Mouse (Mus musculus) kidney, adult 2 months (tissue): ENCODE measurements around the gene Lrrc4b. TPM values are rescaled to one million over a fixed set of nuclear protein-coding genes. Genes with fewer than 3 reads are reported as not detected.

Experiments used
- DNase-seq: peaks from one replicate; pipeline ENCODE4 v3.0.0; 2021
- H3K27ac ChIP-seq: fragments of 200-500 bp; 2 replicates; pipeline ENCODE4 v1.5.1; 2012; ENCODE audit warnings: low read depth, low read length, control low read depth, inconsistent platforms; ENCODE audit not compliant: insufficient read depth
- H3K27me3 ChIP-seq: fragments of 200-500 bp; replicated peaks from 2 replicates; pipeline ENCODE4 v1.6.1; 2012; ENCODE audit warnings: mild to moderate bottlenecking, moderate library complexity, low read length, inconsistent platforms; ENCODE audit not compliant: control insufficient read depth, insufficient read depth
- H3K36me3 ChIP-seq: fragments of 200-500 bp; 2 replicates; pipeline ENCODE4 v1.6.1; 2012; ENCODE audit warnings: mild to moderate bottlenecking, moderate library complexity, low read length, inconsistent platforms; ENCODE audit not compliant: control insufficient read depth, insufficient read depth
- H3K4me1 ChIP-seq: fragments of 200-500 bp; 2 replicates; pipeline ENCODE4 v1.6.1; 2011; ENCODE audit warnings: low read length; ENCODE audit not compliant: control insufficient read depth, insufficient read depth
- H3K4me3 ChIP-seq: fragments of 200-500 bp; 2 replicates; pipeline ENCODE4 v1.5.1; 2011; ENCODE audit warnings: mild to moderate bottlenecking, low read depth, low read length, control low read depth; ENCODE audit not compliant: insufficient read depth
- CTCF ChIP-seq: fragments of 200-500 bp; conservative IDR thresholded peaks from 2 replicates; pipeline ENCODE4 v1.5.1; 2011; ENCODE audit warnings: low read depth, mild to moderate bottlenecking, control low read depth, low read length, moderate library complexity, mixed read lengths; ENCODE audit not compliant: insufficient read depth, insufficient read length
- POLR2A ChIP-seq: fragments of 200-500 bp; IDR thresholded peaks from one replicate; pipeline ENCODE4 v1.6.1; 2011; ENCODE audit warnings: low read depth, low read length, control low read depth
- WGBS: fragments of 180-500 bp; shearing (Covaris S2); methylation state at CpG from one replicate; pipeline ENCODE4 v1.1.7; 2018; 5-methylcytosine and 5-hydroxymethylcytosine counted together
- polyA plus RNA-seq: library from polyadenylated mRNA; depleted of rRNA; stranded (reverse); fragments of >200 nt; gene quantifications from 2 replicates; pipeline ENCODE4 v1.2.3, GENCODE M21; 2012

Lrrc4b gene
- polyA plus RNA-seq, 1 experiment: 0.52 TPM

DNA sequence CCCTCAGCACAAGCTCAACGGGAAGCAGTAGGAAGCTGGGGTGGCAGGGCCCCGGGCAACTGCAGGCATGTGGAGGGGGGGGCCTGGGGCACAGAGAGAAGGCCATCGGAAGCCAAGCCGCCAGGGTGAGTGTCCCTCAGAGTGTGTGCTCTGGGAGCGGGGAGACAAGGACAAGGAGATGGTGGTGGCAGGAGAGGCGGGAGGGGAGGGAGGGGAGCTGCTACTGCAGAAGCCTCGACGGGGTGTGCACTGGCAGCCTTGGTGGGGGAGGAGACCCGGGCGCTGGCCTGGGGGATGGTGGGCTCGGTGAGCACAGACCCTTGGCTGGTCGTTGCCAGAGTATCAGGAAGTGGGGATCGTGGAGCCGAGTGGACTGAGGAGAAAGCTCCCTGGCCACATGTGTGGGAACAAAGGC, 13.6 kb downstream of the Lrrc4b start:
- 1% methylated on average over 14 of the region's 14 CpGs for WGBS
- DNase-seq: no peak
- Histone ChIP-seq H3K36me3 (no peaks in the 10 kb centered on the region), H3K27me3 (no peaks in the 10 kb centered on the region), H3K27ac (no peak overlapping the region), H3K4me1 (no peaks in the 10 kb centered on the region), H3K4me3 (no peak overlapping the region)
- TF ChIP-seq POLR2A: no peak
- TF ChIP-seq CTCF: no peak

GRCm38 (mm10) chr7:44443268-44444173, 14.7 kb downstream of the Lrrc4b start:
- DNase-seq: no peak
- H3K4me1 ChIP-seq: no peaks in the 10 kb centered on the region
- no peaks in the 10 kb centered on the region for H3K36me3 ChIP-seq
- H3K27ac ChIP-seq: no peak overlapping the region
- H3K4me3 ChIP-seq: no peak overlapping the region
- TF ChIP-seq CTCF (no peak), POLR2A (no peak)
- 12% methylated on average over 20 of the region's 20 CpGs for WGBS
- no peaks in the 10 kb centered on the region for H3K27me3 ChIP-seq

- WGBS: 14% methylated on average over 29 of the region's 29 CpGs
- no peak for TF ChIP-seq POLR2A
- TF ChIP-seq CTCF: no peak
- no peak overlapping the region for H3K27ac ChIP-seq
- H3K27me3 ChIP-seq: no peaks in the 10 kb centered on the region
- DNase-seq: no peak
- no peaks in the 10 kb centered on the region for H3K4me1 ChIP-seq
- H3K36me3 ChIP-seq: no peaks in the 10 kb centered on the region
- H3K4me3 ChIP-seq: no peak overlapping the region
Measured at GRCm38 (mm10) chr7:44444886-44445527, 16.2 kb downstream of the Lrrc4b start.

GRCm38 (mm10) chr7:44445528-44445923, 16.7 kb downstream of the Lrrc4b start:
- Histone ChIP-seq H3K36me3 (no peaks in the 10 kb centered on the region), H3K27ac (no peak overlapping the region), H3K4me3 (no peak overlapping the region), H3K27me3 (no peaks in the 10 kb centered on the region), H3K4me1 (no peaks in the 10 kb centered on the region)
- WGBS: 18% methylated on average over 7 of the region's 7 CpGs
- TF ChIP-seq CTCF (no peak), POLR2A (no peak)
- no peak for DNase-seq

DNA sequence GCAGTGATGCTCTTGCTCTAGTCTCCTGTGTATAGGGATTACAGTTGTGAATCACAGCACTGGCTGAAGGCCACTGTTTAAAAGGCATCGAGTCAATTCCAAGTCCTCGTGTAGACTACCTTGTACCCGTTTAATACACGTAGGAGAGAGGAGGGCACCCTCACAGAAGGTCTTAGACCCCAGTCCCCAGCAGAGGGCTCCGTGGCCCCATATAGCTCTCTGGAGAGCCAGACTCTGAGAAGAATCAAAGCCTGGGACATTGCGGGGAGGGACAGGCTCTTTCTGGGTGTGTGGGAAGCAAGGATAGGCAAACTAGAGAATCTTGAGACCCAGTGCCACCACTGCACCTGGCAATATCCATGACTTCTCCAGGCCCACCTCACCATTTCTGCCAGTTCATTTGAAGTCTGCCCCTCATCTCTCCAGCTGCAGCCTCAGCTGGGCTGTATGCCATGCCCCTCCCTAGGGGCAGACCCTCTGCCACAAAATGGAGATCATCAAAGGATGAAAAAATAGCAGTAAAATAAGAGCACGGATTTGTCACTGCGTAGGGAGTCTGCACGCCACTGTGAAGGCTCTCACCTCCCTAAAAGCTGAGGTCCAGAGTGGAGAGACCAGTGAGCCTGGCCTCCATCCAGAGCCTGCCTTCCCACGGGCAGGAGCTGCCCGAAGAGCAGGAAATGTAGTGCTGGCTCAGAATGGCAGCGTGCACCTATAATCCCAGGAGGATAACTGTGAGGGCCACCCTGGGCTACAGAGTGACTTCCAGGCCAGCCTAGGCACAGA, 17.4 kb downstream of the Lrrc4b start:
- no peak for DNase-seq
- no peaks in the 10 kb centered on the region for H3K36me3 ChIP-seq
- no peak overlapping the region for H3K27ac ChIP-seq
- no peaks in the 10 kb centered on the region for H3K27me3 ChIP-seq
- no peak overlapping the region for H3K4me3 ChIP-seq
- TF ChIP-seq POLR2A: no peak
- peak; percentile 15; the same call in 1 of the 2 replicates for TF ChIP-seq CTCF
- 41% methylated on average over 12 of the region's 12 CpGs for WGBS
- no peaks in the 10 kb centered on the region for H3K4me1 ChIP-seq

DNA sequence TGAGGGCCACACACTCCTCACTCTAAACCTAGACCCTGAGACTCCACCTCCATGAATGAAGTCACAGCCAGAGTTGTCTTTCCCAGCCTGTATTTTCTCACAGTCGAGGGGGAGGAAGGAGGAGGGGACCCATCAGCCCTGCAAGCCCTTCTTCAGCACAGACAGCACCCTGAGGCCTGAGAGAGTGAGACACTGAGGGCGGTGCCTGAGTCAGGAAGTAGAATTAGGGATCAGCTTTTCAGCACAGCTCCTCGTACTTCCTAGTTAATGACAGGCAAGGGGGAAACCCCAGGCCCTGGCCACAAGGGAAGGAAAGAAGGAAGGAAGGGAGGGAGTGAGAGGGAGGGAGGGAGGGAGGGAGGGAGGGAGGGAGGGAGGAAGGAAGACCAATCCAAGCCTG, 24.4 kb downstream of the Lrrc4b start:
- DNase-seq: no peak
- no peak overlapping the region for H3K4me3 ChIP-seq
- no peak overlapping the region for H3K27ac ChIP-seq
- H3K36me3 ChIP-seq: no peaks in the 10 kb centered on the region
- TF ChIP-seq CTCF (no peak), POLR2A (no peak)
- H3K4me1 ChIP-seq: no peaks in the 10 kb centered on the region
- WGBS: 14% methylated on average over 3 of the region's 3 CpGs
- H3K27me3 ChIP-seq: no peaks in the 10 kb centered on the region

DNA sequence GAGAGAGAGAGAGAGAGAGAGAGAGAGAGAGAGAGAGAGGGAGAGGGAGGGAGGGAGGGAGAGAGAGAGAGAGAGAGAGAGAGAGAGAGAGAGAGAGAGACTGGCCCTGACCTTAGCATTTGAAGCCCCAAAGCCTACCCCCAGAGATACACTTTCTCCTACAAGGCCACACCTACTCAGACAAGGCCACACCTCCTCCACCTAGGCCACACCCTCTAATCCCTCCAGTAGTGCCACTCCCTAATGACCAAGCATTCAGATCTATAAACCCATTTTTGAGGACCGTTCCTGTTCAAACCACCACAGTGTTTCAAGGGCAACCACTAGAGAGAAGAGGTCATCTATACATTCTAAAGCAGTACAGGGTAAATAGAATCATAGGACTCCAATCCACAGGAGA, 27.5 kb downstream of the Lrrc4b start:
- no peak for DNase-seq
- Histone ChIP-seq H3K27ac (no peak overlapping the region), H3K27me3 (no peaks in the 10 kb centered on the region), H3K4me1 (no peaks in the 10 kb centered on the region), H3K4me3 (no peak overlapping the region), H3K36me3 (no peaks in the 10 kb centered on the region)
- TF ChIP-seq CTCF: no peak
- no peak for TF ChIP-seq POLR2A
- WGBS: 89% methylated on average over 1 of the region's 1 CpGs
